Mouse (Mus musculus) kidney, embryonic 16.5 days (tissue): ENCODE results near the gene Tmsb15l. TPM values are rescaled to one million over a fixed set of nuclear protein-coding genes. Genes with fewer than 3 reads are reported as not detected.
"Not testable (repeated sequence)": the region's sequence is repeated elsewhere in the genome, so short reads cannot be mapped to it uniquely, and the experiment has no call there.

ENCODE experiments used
- ATAC-seq: fragments of 200-750 bp; cut with Nextera tagmentation; 2 replicates; pipeline ENCODE4 v1.8.0; 2017; ENCODE audit warnings: moderate TSS enrichment; ENCODE audit not compliant: low FRiP score, low TSS enrichment
- H3K27ac ChIP-seq: fragments of 300-500 bp; sonication (generic); 2 replicates; pipeline ENCODE4 v1.5.1; 2014; ENCODE audit warnings: low read length
- H3K27me3 ChIP-seq: fragments of 300-500 bp; sonication (generic); 2 replicates; pipeline ENCODE4 v1.6.1; 2014; ENCODE audit warnings: low read length, control low read depth, mixed read lengths; ENCODE audit not compliant: insufficient read depth
- H3K36me3 ChIP-seq: fragments of 300-500 bp; sonication (generic); 2 replicates; pipeline ENCODE4 v1.6.1; 2014; ENCODE audit warnings: low read length, control low read depth, mixed read lengths; ENCODE audit not compliant: insufficient read depth
- H3K4me1 ChIP-seq: fragments of 300-500 bp; sonication (generic); 2 replicates; pipeline ENCODE4 v1.6.1; 2014; ENCODE audit warnings: low read length, control low read depth, mixed read lengths; ENCODE audit not compliant: insufficient read depth
- H3K4me2 ChIP-seq: fragments of 300-500 bp; sonication (generic); replicated peaks from 2 replicates; pipeline ENCODE4 v1.6.1; 2014; ENCODE audit warnings: low read depth, low read length
- H3K4me3 ChIP-seq: fragments of 300-500 bp; sonication (generic); 2 replicates; pipeline ENCODE4 v1.5.1; 2014; ENCODE audit warnings: mild to moderate bottlenecking, low read length
- H3K9ac ChIP-seq: fragments of 300-500 bp; sonication (generic); replicated peaks from 2 replicates; pipeline ENCODE4 v1.6.1; 2014; ENCODE audit warnings: low read length
- H3K9me3 ChIP-seq: fragments of 300-500 bp; sonication (generic); 2 replicates; pipeline ENCODE4 v1.6.1; 2016; ENCODE audit warnings: low read length, control low read depth
- WGBS: fragments of 180-500 bp; shearing (Covaris S2); extraction: QIAGEN DNeasy Blood & Tissue Kit; methylation state at CpG from one replicate; pipeline ENCODE4 v1.1.7; 2014; 5-methylcytosine and 5-hydroxymethylcytosine counted together
- polyA plus RNA-seq: library from polyadenylated mRNA; unstranded; fragments of >200 nt; fragmentation: Nextera tagmentation; extraction: Ambion mirVana; gene quantifications from 2 replicates; pipeline ENCODE4 v1.2.1, GENCODE M21; 2015

The Tmsb15l gene
- polyA plus RNA-seq, 1 experiment from 2014 or later = 4.7 TPM

DNA sequence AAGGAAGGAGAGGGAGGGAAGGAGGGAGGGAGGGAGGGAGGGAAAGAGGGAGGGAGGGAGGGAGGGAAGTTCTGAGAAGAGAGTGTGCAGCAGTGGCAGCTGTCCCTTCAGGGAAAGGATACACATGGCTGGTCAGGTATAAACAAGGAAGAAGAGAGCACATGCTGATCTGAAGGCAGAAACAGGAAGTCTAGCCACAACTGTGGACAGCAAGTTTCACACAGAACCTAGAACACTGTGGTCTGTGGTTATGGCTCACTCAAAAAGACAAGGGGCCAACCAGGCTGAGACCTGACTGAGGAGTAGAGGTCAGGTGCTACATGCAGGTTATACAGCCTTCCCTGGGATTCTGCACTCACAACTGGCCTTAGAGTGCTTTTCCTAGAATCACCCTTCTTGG lies 9.4 kb upstream of the Tmsb15l start:
- no peaks in the 10 kb centered on the region for H3K4me1 ChIP-seq
- H3K4me2 ChIP-seq = no peak overlapping the region
- 0 out of 2 replicates have a peak overlapping the region, but pooled peaks have one; percentile 24 for H3K27ac ChIP-seq
- no peak overlapping the region for H3K9ac ChIP-seq
- H3K27me3 ChIP-seq = peaks cover 9% of the 10 kb centered on the region; the same call in 1 of the 2 replicates
- no peaks in the 10 kb centered on the region for H3K36me3 ChIP-seq
- no peak overlapping the region for H3K4me3 ChIP-seq
- peak; percentile 81 for ATAC-seq
- no peaks in the 10 kb centered on the region for H3K9me3 ChIP-seq

- Histone ChIP-seq H3K27me3 (no peaks in the 10 kb centered on the region), H3K4me2 (no peak overlapping the region), H3K36me3 (no peaks in the 10 kb centered on the region), H3K9me3 (no peaks in the 10 kb centered on the region), H3K4me3 (no peak overlapping the region), H3K4me1 (no peaks in the 10 kb centered on the region), H3K27ac (no peak overlapping the region), H3K9ac (no peak overlapping the region)
- ATAC-seq = no peak
Observed at GRCm38 (mm10) chrX:136978616-136979015, 1.9 kb upstream of the Tmsb15l start.

DNA sequence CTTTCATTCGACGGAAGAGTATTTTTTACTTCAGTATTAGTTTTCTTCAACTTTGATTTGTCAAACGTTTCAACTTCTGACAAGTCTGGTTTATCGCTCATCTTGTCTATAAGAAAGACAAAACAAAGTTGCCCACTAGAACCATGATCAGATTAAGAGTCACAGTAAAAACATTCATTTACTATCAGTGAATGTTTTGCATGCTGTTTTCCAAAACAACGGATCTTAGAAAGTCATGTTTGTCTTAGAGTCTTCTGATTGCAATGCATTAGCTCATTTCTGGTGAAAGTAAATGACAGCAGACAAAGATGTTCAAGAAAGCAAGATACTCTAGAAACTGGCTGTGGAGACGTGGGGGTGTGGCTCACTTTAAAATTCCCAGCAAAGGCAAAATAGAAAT lies 1.3 kb downstream of the Tmsb15l start, which contains the start of gene Tmsb15b2:
Gene Tmsb15b2 (minus strand): TSS at position 101 of the 400 bp plus-strand sequence.
- H3K9me3 ChIP-seq, H3K36me3 ChIP-seq, ATAC-seq, H3K27me3 ChIP-seq, H3K27ac ChIP-seq, H3K4me1 ChIP-seq: not testable (repeated sequence)
- peak within 1 kb of the TSS; percentile 60 for H3K4me2 ChIP-seq
- peak within 1 kb of the TSS; percentile 61 for H3K9ac ChIP-seq
- peak within 1 kb of the TSS; percentile 47 for H3K4me3 ChIP-seq
- WGBS = 88% methylated on average over 6 of the region's 6 CpGs

DNA sequence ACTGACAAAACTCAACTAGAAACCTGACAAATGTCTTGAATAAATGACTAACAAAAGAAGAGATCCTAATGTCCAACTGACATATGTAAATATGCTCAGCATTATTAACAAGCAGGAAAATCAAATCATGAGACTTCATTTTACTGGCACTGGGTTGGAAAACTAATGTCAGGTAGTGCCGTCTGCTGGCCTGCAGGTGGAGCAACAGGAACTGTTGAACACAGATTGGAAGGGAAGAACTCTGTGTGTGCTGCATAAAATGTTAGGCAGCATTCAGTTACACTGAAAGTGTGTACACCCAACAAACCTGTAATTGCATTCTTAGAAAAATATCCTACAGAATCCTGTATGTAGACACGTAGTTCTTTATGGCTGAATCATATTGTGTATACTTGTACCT lies 17.0 kb downstream of the Tmsb15l start:
- 33% methylated on average over 2 of the region's 2 CpGs for WGBS
- Histone ChIP-seq H3K4me2 (no peak overlapping the region), H3K4me1 (no peaks in the 10 kb centered on the region), H3K36me3 (no peaks in the 10 kb centered on the region), H3K9ac (no peak overlapping the region), H3K27me3 (no peaks in the 10 kb centered on the region), H3K27ac (no peak overlapping the region), H3K4me3 (no peak overlapping the region), H3K9me3 (no peaks in the 10 kb centered on the region)
- ATAC-seq = no peak

DNA sequence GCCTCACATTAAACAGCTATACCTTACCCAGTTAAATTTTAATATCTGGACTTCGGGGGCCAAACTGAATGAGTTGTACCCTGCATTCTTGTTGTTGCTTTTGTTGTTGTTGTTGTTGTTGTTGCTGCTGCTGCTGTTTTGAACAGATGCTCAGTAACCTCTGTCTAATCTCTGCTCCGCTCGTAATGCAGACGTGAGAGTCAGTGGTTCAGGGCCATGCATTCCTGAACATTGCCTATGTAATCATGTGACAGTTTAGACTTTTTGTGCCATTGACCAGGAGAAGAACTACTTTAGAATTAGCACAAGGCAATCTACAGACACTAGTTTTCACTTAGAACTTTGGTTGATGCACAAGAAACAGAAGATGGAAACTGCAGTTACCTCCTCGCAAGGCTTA lies 18.4 kb downstream of the Tmsb15l start:
- H3K36me3 ChIP-seq, H3K27me3 ChIP-seq, H3K9me3 ChIP-seq, H3K4me1 ChIP-seq, H3K9ac ChIP-seq, H3K27ac ChIP-seq: not testable (repeated sequence)
- ATAC-seq = peak; percentile 29; the same call in 1 of the 2 replicates
- peak overlapping the region; percentile 40 for H3K4me3 ChIP-seq
- WGBS = 70% methylated on average over 5 of the region's 5 CpGs
- peak overlapping the region; percentile 47 for H3K4me2 ChIP-seq

DNA sequence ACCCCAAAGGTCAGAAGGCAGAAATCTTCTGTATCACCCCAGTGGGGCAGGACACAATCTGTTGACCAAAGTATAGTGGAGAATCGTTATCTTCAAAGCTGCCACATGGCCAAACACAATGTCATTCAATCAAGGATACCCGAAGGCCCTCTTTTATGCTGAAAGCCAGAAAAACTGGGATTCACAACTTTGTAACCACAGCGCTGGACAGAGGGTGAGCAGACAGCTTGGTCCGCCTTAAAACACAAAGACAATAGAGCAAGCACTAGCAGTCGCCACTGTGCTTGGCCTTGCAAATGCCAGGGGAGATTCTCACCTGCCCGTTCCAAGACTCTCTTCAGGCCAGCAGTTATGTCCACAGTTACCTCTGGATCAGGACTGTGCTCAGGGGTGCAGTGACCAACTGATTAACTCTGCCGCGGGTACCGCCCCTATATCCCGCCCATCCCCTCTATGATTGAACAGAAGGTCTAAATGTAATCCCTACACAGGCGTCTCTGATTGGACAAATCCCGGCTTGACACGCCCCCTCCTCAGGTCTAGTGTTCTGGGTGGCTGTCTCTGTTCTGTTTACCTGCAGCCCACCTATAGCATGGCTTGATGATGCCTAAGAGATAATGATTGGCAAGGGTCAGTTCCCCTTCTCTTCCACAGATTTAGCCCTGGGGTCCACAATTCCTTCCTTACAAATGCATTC lies 18.9 kb downstream of the Tmsb15l start:
- peak; percentile 99 for ATAC-seq
- not testable (repeated sequence) for H3K27me3 ChIP-seq
- 31% methylated on average over 13 of the region's 13 CpGs for WGBS

GRCm38 (mm10) chrX:136937985-136938384 lies 38.7 kb downstream of the Tmsb15l start:
- Histone ChIP-seq H3K36me3 (no peaks in the 10 kb centered on the region), H3K27ac (no peak overlapping the region), H3K4me2 (no peak overlapping the region), H3K9me3 (no peaks in the 10 kb centered on the region), H3K4me1 (no peaks in the 10 kb centered on the region), H3K27me3 (no peaks in the 10 kb centered on the region), H3K9ac (no peak overlapping the region), H3K4me3 (no peak overlapping the region)
- WGBS = 42% methylated on average over 3 of the region's 3 CpGs
- no peak for ATAC-seq

More for the DNA sequence above, 18.9 kb downstream of the Tmsb15l start:
- Histone ChIP-seq H3K4me3 (peak overlapping the region; percentile 40), H3K4me2 (peak overlapping the region; percentile 47)
- H3K4me1 ChIP-seq, H3K9me3 ChIP-seq, H3K36me3 ChIP-seq, H3K9ac ChIP-seq, H3K27ac ChIP-seq: not testable (repeated sequence)

GRCm38 (mm10) chrX:136927031-136927430 lies 49.6 kb downstream of the Tmsb15l start, which contains the start of gene H2bfm:
H2bfm (plus strand) TSS chrX:136927325.
- H3K27ac ChIP-seq = no peak within 1 kb of the TSS
- no peak for ATAC-seq
- H3K27me3 ChIP-seq = no peaks in the 10 kb centered on the region
- H3K36me3 ChIP-seq = no peaks in the 10 kb centered on the region
- peaks cover 18% of the 10 kb centered on the region for H3K9me3 ChIP-seq
- H3K9ac ChIP-seq = no peak within 1 kb of the TSS
- H3K4me1 ChIP-seq = no peaks in the 10 kb centered on the region
- WGBS = 91% methylated on average over 14 of the region's 14 CpGs
- H3K4me3 ChIP-seq = no peak within 1 kb of the TSS
- no peak within 1 kb of the TSS for H3K4me2 ChIP-seq

DNA sequence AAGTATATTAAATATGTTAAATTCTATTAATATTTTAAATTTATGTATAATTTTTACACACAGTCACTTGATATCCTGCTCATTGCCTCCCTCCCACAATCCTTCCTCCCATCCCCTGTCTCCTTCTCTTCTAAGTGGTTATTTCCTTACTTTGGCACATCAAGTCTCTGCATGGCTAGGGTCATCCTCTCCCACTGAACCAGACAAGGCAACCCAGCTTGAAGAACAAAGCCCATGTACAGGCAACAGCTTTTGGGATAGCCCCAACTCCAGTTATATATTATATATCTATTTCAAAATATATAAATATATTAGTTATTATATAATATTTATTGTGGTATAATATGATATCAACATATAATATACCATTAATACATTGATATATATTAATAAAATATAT lies 50.8 kb downstream of the Tmsb15l start:
- no peak overlapping the region for H3K9ac ChIP-seq
- H3K4me3 ChIP-seq = no peak overlapping the region
- peaks cover 18% of the 10 kb centered on the region for H3K9me3 ChIP-seq
- H3K27ac ChIP-seq = no peak overlapping the region
- no peaks in the 10 kb centered on the region for H3K4me1 ChIP-seq
- no peaks in the 10 kb centered on the region for H3K27me3 ChIP-seq
- no peak for ATAC-seq
- H3K36me3 ChIP-seq = no peaks in the 10 kb centered on the region
- no peak overlapping the region for H3K4me2 ChIP-seq
